ENCODE assay signal across 17 mouse cellular contexts in the genomic region with DNA sequence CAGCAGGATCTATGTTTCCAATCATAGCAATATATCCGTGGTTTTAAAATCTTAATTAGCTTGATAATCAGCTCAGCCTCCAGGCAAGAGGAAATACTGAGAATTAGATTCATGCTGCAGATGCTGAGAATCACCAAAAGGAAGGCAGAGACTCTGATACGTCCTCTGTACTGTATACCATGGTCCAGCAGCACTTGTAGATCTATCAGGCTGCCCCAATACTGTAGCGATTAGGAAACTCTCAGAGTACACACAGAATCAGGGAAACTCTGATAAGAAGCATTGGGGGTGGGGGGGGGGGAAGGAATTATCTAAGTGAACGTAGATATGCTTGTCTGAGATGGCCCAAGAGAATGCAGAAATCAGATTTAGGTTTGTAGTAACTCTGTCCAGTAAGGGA.
"Had no signal": no experiment of that assay in that cellular context is flagged by ENCODE, and none has a peak within 500 bp of the region (broad histone marks: within the 10 kb centered on the region; RNA-seq: fewer than 3 reads in every experiment).

No protein-coding gene starts in this region.

- ATAC-seq: liver, postnatal 0 days; midbrain, embryonic 13.5 days; midbrain, embryonic 15.5 days had no signal

- H3K4me1 ChIP-seq: liver, embryonic 13.5 days; liver, embryonic 15.5 days; megakaryocyte, embryonic 14.5 days; midbrain, embryonic 13.5 days; midbrain, embryonic 15.5 days; neural tube, embryonic 12.5 days; stomach, embryonic 15.5 days had no signal

- H3K36me3 ChIP-seq: liver, embryonic 13.5 days; liver, embryonic 15.5 days; midbrain, embryonic 13.5 days; midbrain, embryonic 15.5 days; neural tube, embryonic 12.5 days; stomach, embryonic 15.5 days had no signal

- H3K27me3 ChIP-seq: liver, embryonic 13.5 days; liver, embryonic 15.5 days; megakaryocyte, embryonic 14.5 days; midbrain, embryonic 13.5 days; midbrain, embryonic 15.5 days; neural tube, embryonic 12.5 days; stomach, embryonic 15.5 days had no signal

- DNase-seq: liver, embryonic 13.5 days; liver, postnatal 0 days; lung, adult 2 months; lung, postnatal 14 days; right cerebral cortex, postnatal 14 days; thymus, adult 2 months; thymus, postnatal 25 days; thymus, postnatal 4 days had no signal

- H3K9ac ChIP-seq: liver, embryonic 13.5 days; liver, embryonic 15.5 days; liver, postnatal 0 days; midbrain, embryonic 13.5 days; midbrain, embryonic 15.5 days; neural tube, embryonic 12.5 days; stomach, embryonic 15.5 days had no signal

- H3K27ac ChIP-seq: liver, embryonic 13.5 days; liver, embryonic 15.5 days; macrophage; midbrain, embryonic 13.5 days; midbrain, embryonic 15.5 days; neural tube, embryonic 12.5 days; stomach, embryonic 15.5 days; stomach, postnatal 0 days had no signal

- H3K9me3 ChIP-seq: liver, embryonic 13.5 days; liver, embryonic 15.5 days; megakaryocyte, embryonic 14.5 days; midbrain, embryonic 13.5 days; midbrain, embryonic 15.5 days; neural tube, embryonic 12.5 days; stomach, embryonic 15.5 days had no signal

- H3K4me2 ChIP-seq: liver, embryonic 13.5 days; liver, embryonic 15.5 days; midbrain, embryonic 11.5 days; midbrain, embryonic 13.5 days; midbrain, embryonic 15.5 days; neural tube, embryonic 12.5 days; stomach, embryonic 15.5 days had no signal

- H3K4me3 ChIP-seq: liver, embryonic 13.5 days; liver, embryonic 15.5 days; megakaryocyte, embryonic 14.5 days; midbrain, embryonic 13.5 days; midbrain, embryonic 15.5 days; neural tube, embryonic 12.5 days; stomach, embryonic 15.5 days had no signal
